Mouse (Mus musculus): Measurements from ENCODE around the gene Cdh12.

DNA sequence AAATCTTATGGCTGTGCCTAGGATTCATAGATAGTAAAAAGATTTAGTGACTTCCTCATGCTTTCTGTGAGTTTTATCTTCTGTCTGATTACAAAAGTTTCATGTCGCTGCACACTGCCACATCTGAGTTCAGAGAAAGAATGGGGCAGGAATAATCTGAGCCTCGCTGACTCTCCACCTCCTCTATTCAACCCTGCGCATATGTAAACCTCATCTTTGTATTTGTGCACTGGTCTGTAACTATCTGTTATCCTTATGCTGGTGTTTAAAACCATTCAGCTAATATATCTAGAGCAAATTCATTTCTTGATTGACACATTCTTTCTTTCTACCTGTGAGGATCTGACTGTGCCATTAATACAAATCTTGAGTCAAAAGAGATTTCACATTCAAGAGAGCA is 944.0 kb downstream of the Cdh12 start:
- no peak for TF ChIP-seq MYOD1 (IDR thresholded peaks at IDR 0.05; ENCODE audit: control insufficient read depth, insufficient read length, low read depth)
- TF ChIP-seq CEBPB (IDR thresholded peaks at IDR 0.05; ENCODE audit: low read depth), result no peak
- no peak for TF ChIP-seq CTCF (IDR thresholded peaks at IDR 0.05; ENCODE audit: control insufficient read depth, insufficient read depth, insufficient read length)
- no peak for TF ChIP-seq USF1 (IDR thresholded peaks at IDR 0.05; ENCODE audit: low read depth)

Measured in C2C12 (cell line).